Mouse (Mus musculus) megakaryocyte-erythroid progenitor cell, adult 5-6 weeks (primary cell): ENCODE measurements around the gene Gm3633. TPM values are rescaled to one million over a fixed set of nuclear protein-coding genes. Genes with fewer than 3 reads are reported as not detected.
"Not testable (repeated sequence)": the region's sequence is repeated elsewhere in the genome, so short reads cannot be mapped to it uniquely, and the experiment has no call there.

Experiments used
- ATAC-seq: replicated peaks from 2 replicates; pipeline ENCODE4 v1.8.0; 2016; ENCODE audit warnings: mild to moderate bottlenecking, inconsistent platforms; ENCODE audit not compliant: severe bottlenecking, poor library complexity, low FRiP score, low TSS enrichment
- total RNA-seq, 2 experiments: library from RNA; stranded (forward) in 1 of 2; stranded (reverse) in 1 of 2; fragments of 200-1000, 215-1000 nt in 1 of 2; fragments of >200 nt in 1 of 2; fragmentation: Nextera tagmentation in 1 of 2; gene quantifications; 2 replicates each; pipeline ENCODE4 v1.2.3; 2014 to 2017

The Gm3633 gene
- not detected in 2 replicates for total RNA-seq (2014; fragmentation: Nextera tagmentation)
- not detected in 2 replicates for total RNA-seq (2017)

GRCm38 (mm10) chr14:42641817-42642216 lies at the start of gene Gm3633:
Gm3633 (minus strand) TSS chr14:42641917.
- ATAC-seq, result not testable (repeated sequence)

GRCm38 (mm10) chr14:42655638-42656037 lies 13.9 kb upstream of the Gm3633 start, which contains the start of gene Gm10378:
Gm10378 (plus strand) TSS chr14:42655938.
- ATAC-seq, result not testable (repeated sequence)

- not testable (repeated sequence) for ATAC-seq
Observed at GRCm38 (mm10) chr14:42599782-42600181, 41.9 kb downstream of the Gm3633 start, which contains the start of gene Gm17124. Gm17124 (minus strand) TSS chr14:42599882.

Other genes with a start within 250 kb of the Gm3633 start
- gene Gm8005, start 202.2 kb downstream of the Gm3633 start, total RNA-seq (2014; fragmentation: Nextera tagmentation), result not detected in 2 replicates
- gene Gm8005, start 202.2 kb downstream of the Gm3633 start, total RNA-seq (2017), result not detected in 2 replicates
- gene Gm8011, start 178.0 kb downstream of the Gm3633 start, total RNA-seq (2014; fragmentation: Nextera tagmentation), result not detected in 2 replicates
- not detected in 2 replicates for gene Gm8011, start 178.0 kb downstream of the Gm3633 start, total RNA-seq (2017)
- not detected in 2 replicates for gene Gm8020, start 139.6 kb downstream of the Gm3633 start, total RNA-seq (2014; fragmentation: Nextera tagmentation)
- gene Gm8020, start 139.6 kb downstream of the Gm3633 start, total RNA-seq (2017), result not detected in 2 replicates
- gene Gm8024, start 117.6 kb downstream of the Gm3633 start, total RNA-seq (2014; fragmentation: Nextera tagmentation), result not detected in 2 replicates
- gene Gm8024, start 117.6 kb downstream of the Gm3633 start, total RNA-seq (2017), result not detected in 2 replicates
- gene Gm17124, start 42.0 kb downstream of the Gm3633 start, total RNA-seq (2014; fragmentation: Nextera tagmentation), result not detected in 2 replicates
- gene Gm17124, start 42.0 kb downstream of the Gm3633 start, total RNA-seq (2017), result not detected in 2 replicates
- not detected in 2 replicates for gene Gm10378, start 14.0 kb upstream of the Gm3633 start, total RNA-seq (2014; fragmentation: Nextera tagmentation)
- not detected in 2 replicates for gene Gm10378, start 14.0 kb upstream of the Gm3633 start, total RNA-seq (2017)
- gene Gm3015, start 126.9 kb upstream of the Gm3633 start, total RNA-seq (2014; fragmentation: Nextera tagmentation), result not detected in 2 replicates
- not detected in 2 replicates for gene Gm3015, start 126.9 kb upstream of the Gm3633 start, total RNA-seq (2017)
- not detected in 2 replicates for gene Gm10377, start 156.1 kb upstream of the Gm3633 start, total RNA-seq (2014; fragmentation: Nextera tagmentation)
- not detected in 2 replicates for gene Gm10377, start 156.1 kb upstream of the Gm3633 start, total RNA-seq (2017)
- not detected in 2 replicates for gene Gm21977, start 211.6 kb upstream of the Gm3633 start, total RNA-seq (2014; fragmentation: Nextera tagmentation)
- not detected in 2 replicates for gene Gm21977, start 211.6 kb upstream of the Gm3633 start, total RNA-seq (2017)